Mouse (Mus musculus): ENCODE data around the gene Tkt. TPM values are rescaled to one million over a fixed set of nuclear protein-coding genes. Genes with fewer than 3 reads are reported as not detected.
"Not testable (repeated sequence)": the region's sequence is repeated elsewhere in the genome, so short reads cannot be mapped to it uniquely, and the experiment has no call there.

The Tkt gene
- 100 to 1,000 TPM; 231 to 349 TPM for polyA plus RNA-seq (2017; shearing (Covaris generic))

DNA sequence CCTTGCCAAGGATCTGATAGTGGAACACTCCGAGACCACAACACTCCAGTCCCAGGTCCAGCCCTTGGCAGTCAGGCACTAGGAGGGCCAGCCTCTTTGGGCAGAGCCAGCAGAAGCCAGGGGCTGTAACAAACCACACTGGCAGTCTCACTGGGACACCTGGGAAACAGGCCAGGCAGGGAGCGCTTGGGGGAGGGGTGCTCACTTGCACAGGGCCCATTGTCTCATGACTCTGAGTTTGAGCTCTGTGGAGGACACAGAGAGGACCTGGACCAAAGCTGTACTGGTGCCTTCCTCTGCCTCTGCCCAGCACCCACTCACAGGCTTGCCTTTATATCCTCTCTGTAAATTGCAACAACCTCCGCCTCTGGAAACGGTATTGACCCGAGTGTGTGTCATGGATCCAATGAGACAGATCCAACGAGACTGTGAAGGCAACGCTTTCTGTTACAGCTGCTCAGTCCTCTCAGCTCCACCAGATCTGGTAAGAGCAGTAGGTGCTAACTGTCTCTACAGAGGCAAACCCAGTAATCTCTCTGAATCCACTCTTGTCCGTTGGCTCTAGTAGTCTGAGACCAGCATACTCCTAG, at the start of gene Tkt:
Tkt (plus strand) TSS at position 229 of the 590 bp plus-strand sequence.
- ATAC-seq: no peak

DNA sequence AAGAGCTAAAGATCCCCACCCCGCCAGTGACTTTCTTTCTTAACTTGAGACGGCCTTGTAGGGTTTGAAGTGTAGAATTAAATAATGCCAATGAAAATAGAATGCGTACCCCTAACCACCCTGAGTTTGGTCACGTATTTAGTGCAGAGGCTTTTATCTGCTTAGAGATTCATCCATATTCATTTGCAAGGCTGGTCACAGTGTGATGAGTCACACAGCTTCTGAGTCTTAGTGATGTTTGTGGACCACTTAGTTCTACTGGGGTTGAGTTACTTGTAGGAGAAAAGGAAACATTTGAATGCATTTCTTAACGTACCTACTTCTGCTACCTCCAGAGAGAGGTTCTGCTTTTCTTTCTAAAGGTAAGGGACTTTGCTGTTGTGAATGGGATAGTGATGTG, 43.2 kb upstream of the Tkt start:
- no peak for ATAC-seq

DNA sequence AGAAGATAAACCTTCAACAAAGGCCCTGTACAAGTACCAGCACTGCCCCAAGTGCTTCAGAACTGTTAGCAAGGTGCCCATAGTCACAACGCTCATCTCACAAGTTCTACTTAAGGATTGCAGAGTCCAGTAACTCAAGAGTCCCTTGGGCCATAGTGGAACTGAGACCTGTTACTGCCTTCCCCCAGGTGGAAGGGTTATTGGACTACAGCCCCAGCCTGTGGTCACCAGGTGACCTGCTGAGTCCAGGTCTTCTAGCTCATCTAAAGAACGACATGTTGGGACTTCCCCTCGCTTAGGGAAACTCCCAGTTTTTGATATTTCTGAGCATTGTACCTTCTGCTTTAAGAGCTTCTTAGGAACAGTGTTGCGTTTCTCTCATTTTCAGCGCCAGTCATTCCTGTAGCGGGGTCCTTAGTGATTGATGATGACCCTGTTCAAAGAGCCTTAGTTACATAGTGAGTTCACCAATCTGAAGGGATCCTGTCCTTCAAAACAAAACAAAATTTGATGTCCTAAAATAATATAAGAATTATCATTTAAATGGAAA, 37.9 kb upstream of the Tkt start:
- no peak for ATAC-seq

DNA sequence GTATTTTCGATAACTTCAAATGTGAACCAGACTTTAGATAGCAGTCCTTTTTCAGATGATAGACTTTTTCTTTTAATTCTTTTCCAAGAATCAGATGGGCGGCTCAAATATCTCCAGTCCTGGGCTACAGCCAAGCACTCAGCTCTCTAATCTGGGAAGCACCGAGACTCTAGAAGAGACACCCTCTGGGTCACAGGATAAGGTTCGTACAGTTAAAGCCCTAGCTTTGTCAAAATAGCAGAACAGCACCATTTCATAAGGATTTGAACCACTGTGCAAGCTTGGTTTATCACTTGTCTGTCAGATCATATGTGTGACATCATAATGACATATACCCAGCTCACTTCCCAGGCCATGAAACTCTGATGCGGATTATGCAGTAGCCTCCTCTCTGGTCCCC, 35.3 kb upstream of the Tkt start:
- ATAC-seq: no peak

DNA sequence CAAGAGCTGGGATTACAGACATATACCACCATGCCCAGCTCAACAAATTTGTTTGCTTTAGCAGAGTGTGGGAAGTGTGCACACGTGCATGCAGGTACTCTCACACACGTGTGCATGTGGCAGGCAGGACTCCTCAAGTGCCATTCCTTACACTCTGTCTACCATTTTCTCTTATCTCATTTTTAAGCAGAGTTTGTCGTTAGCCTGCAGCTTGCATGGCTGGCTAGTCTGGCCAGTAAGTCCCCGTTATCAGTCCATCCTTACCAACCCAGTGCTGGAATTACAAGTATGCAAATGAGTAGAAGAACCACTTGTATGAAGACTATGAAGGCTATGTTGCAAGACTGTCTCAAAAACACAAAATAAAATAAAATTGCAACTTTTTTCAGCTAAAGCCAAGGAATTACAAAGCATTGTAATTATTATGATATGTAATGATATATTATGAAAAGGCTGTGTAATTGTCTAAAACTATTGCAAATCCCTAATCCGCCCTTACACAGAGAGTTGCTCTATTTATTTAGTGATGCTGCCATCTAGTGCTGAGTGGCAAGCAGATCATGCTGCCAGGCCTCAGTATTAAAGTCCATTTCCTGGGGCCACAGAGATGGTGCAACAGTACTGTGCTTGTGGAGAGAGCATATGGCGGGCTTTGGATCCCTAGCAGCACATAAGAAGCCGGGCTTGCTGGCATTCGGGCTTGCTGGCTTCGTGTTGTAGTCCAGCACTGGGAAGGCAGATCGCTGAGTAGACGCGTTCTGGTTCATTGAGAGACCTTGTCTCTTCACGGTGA, 32.0 kb upstream of the Tkt start:
- no peak for ATAC-seq

DNA sequence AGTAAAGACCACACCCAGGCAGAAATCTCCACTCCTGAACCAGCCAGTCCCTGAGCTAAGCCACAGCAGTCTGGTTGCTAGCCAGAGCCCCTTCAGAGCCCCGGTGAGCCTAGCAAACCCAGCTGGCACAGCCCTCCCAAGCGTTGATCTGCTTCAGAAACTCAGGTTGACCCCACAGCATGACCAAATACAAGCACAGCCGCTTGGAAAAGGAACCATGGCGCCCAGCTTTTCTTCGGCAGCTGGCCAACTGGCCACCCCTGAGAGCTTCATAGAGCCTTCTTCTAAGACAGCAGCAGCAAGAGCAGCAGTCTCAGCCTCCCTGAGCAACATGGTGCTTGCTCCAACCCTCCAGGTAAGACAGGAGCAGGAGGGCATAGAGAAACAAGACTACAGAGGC, 28.8 kb upstream of the Tkt start:
- ATAC-seq: no peak

DNA sequence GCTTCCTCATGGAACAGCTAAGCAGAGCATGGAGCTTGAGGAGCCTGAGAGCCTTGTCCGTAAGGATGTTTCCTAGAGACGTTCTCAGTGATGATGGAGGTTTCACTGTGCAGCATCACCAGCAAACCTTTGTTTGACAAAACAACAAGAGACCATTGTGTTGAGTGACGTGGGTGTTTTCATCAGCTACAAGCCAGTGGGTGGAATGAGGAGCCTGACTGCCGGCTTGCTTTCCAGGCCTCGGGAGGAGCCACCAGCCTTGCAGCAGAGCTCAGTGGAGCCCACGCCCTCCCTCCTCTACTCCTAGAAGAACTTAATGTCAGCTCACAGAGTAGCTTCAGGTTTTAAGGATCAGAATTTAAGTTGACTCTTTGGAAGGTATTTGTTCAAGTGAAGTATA, 24.8 kb upstream of the Tkt start:
- ATAC-seq: no peak

DNA sequence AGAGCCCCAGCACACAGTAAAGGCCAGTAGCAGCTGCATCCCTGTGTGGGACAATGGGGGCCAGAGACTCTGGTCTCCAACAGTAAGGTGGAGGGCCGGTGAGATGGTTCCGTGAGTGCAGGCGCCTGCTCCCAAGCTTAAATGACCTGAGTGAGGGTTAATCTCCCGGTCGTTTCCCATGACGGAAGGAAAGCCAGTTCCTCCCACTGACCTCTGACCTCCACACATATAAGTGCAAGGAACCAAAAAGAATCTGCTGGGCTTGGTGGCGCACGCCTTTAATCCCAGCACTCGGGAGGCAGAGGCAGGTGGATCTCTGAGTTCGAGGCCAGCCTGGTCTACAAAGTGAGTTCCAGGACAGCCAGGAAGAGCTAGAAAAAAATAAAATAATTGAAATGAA, 19.8 kb upstream of the Tkt start:
- no peak for ATAC-seq

DNA sequence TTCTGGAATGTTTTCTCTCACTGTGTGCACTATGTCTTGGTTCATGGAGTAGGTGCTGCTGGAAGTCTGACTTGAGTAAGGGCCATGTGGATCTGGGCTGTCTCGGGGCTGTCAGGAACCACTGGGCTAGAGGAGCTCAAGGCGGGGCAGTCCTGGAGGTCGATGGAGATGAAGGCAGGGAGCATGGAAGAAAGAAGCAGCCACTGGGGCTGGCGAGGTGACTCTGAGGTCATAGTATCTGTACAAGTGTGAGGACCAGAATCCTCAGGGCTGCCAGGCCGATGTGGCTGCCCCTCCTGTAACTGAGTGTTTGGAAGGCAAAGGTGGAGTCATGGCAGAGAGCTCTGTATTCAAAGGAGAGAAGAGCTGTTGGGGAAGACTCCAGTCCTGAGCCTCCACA, 19.2 kb upstream of the Tkt start:
- no peak for ATAC-seq

DNA sequence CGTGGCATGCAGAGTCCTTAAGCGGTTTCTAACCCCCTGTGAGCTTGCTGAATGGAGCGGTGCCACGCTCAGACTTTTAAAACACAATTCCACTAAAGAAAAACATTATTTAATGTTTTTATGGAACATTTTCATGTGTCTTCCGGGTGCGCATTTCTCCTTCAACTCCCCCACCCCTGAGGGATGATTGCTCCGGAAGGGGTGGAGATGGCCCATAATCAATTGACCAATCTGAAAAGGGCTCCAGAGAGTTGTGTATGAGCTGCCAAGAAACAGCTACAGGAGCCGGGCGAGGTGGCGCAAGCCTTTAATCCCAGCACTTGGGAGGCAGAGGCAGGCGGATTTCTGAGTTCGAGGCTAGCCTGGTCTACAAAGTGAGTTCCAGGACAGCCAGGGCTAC, 18.7 kb upstream of the Tkt start:
- ATAC-seq: no peak

DNA sequence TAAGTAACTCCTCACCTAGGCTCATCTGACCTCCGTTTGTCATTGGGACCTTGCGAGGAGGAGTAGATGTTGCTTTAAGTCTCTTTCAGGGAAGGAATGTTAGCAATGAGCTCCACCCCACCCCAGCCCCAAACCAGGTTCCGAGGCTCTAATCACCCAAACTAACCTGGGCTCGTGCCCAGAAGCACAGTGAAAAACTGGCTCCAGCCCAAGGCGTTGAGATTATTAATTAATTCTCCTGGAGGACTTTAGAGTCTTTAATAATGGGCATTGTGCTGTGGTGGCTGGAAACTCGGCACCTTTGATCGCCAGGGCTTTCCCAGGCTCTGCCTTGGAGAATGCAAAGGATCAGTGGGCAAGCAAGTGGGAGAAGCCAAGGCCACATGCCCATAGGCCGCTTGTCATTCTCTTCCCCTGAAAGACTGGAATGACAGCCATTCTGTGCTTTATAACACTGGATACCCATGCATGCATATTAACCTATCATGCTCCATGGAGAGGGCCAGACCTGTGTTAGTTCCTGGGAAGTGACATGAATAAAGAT, 17.4 kb upstream of the Tkt start:
- no peak for ATAC-seq

DNA sequence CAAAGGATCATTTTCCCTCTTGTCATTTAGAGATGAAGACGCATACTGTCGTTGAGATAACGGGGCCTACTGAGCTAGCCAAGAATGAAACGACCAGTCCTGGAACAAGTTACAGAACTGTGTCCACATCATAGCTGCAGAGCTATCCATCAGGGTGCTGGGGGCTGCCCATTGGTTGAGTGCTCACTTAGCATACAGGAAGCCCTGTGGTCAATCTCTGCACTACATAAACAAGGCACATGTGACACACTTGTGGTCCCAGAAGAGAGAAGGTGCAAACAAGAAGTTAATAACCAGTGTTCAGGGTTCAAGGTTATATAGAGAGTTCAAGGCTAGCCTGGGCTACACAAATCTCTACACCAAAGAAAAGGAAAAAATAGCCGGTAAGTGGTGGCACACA, 16.7 kb upstream of the Tkt start:
- no peak for ATAC-seq

DNA sequence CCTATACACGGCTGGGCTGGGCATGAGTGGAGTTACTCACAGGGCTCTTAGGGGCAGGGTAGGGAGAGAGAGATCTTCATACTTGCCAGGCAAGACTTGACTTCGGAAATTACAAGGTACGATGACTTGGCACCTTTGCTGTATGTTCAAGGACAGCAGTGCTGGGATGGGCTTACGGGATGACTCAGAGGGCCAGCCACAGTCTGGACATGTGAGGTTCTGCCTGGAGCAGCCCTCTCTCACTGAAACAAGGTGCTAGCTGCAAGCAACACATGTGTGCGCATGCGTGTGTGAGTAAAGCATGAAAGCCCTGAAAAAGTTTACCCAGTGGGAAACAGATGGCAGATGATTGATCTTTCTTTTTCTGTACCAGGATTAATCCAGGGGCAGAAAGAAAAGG, 16.3 kb upstream of the Tkt start:
- no peak for ATAC-seq

DNA sequence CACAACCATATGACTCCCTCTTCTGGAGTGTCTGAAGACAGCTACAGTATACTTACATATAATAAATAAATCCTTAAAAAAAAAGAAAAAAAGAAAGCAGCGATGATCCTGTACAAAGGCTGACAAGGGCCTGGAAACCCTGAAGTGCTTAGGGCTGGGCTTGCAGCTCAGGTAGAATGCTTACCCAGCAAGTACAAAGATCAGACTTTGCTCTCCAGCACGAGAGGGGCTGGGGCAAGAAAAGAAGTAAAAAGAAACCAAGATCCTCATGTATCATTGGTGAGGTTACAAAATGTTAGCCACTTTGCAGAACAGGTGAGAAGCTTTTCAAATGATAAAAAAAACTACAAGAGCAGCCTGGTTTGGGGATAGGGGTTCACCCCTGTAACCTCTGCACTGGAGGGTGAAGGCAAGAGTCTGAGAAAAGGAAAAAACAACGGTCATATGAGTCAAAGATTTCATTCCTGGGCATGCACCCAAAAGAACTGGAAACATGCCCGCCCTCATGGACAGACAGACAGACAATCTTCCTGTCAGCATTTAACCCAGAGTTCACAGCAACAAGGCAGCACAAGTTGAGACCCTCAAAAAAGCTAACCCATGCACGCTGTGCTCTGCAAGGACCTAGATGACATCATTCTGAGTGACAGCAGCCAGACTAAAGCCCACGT, 14.2 kb upstream of the Tkt start:
- ATAC-seq: no peak

DNA sequence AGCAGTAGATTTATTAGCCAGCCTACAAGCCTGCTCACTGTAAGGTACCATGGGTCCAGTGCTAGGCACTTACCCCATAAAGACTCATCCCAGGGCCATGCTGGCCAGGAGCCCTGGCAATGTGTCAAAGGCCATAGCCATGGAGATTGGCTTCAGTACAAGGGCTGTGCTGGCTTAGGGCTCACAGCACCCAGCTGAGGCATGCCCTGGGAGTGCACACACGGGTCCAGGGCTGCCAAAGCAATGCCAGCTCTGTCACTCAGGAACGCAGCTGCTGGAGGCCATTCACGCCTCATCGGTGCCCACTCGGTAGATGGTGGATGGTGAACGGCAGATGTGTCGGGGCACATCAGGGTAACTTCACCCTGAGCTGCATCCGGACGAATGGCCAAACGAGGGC, 6.6 kb upstream of the Tkt start:
- no peak for ATAC-seq

DNA sequence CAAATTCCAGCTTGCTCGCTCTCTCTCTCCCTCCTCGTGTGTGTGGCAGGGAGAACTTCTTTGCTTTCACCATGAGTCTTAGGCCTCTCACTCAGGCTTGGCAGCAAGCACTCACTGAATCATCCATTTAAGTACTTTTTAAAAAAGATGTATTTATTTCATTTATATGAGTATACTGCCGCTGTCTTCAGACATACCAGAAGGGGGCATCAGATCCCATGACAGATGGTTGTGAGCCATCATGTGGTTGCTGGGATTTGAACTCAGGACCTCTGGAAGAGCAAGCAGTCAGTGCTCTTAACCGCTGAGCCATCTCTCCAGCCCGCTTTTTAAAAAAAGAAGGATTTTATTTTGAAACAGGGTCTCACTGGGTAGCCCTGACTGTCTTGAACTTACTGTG, 4.8 kb upstream of the Tkt start:
- not testable (repeated sequence) for ATAC-seq

DNA sequence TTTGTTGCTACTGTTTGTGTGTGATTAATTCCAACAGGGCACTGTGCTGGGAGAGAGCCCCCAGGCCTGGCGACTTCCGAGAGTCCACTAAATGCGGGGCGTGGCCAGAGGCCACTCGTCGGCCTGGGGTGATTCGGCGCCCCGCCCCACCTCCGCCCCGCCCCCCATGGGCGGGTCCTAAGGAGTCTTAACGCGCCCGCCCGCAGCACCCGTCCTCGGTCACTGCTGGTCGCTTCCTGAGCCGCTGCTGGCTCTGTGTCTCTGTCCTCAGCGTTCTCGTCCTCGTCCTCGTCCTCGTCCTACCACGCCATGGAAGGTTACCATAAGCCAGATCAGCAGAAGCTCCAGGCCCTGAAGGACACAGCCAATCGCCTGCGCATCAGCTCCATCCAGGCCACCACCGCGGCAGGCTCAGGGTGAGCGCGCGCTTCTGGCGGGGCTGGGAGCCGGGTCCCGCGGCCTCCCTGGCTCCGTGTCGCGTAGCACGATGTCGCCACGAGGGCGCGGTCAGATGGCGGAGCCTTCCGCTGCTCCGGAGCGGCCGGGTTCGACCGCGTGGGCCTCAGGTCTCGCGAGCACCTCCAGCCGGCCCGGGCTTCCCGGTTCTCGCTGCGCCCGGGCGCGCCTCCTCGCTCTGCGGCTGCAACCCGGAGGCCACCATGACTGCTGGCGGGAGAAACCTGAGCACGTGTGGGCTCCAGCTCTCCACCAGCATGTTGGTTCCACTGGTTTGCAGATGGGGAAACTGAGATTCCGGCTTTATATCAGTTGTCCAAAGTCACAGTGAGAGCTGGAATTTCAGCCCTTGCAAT, 1.0 kb downstream of the Tkt start:
- peak; percentile 86 for ATAC-seq

DNA sequence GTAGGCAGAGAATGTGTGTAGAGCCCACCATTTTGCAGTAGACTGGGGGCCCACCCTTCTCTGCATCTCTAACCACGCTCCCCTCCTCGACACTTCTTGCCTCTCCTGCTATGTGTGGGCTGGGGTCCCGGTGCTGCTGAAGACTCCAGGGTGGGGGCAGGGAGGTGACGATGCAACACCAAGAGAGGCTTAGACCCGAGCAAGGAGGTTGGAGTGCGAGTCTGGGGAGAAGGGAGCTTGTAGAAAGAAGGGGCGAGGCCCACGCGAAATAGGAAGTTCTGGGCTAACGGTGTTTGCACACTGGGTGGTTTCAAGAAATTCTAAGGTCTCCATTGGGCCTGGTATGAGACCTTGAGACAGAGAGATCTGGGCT, 1.6 kb downstream of the Tkt start:
- peak; percentile 12 for ATAC-seq

DNA sequence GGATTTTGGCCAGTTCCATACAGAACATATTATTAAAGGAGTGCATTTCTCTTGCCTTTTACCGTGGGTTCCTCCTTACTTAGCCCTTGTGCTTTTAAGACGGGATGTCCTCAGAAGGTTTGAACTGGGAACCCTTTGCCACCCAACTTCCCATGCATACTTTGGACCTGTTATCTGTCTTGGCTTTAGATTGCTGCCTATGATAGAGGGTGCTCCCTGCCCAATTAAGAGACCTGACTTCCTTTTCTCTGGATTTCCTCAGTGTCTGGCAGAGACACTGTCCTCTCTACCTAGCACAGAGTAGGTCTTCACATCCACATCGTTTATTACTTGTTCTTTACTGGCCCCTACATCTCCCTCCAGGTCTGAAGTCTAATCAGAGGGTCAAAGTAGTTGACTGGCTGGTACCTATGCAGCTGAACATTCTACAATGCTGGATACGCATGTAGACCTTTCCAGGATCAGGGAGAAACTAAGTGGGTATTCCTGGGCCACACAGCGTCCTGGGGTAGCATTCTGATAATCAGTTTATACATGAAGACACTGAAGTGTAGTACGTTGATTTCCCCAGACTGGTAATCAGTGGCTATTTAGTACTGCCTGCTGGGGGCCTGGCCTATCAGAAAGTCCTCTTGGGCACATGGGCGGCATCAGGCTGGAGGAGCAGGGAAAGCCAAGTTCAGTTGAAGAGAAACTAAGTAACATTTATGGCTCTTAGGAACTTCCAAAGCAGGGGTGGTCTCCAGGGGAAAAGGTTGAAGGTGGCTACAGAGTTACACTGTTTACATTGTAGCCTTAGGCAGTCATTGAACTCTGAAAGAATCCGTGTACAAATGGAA, 2.3 kb downstream of the Tkt start:
- ATAC-seq: no peak

DNA sequence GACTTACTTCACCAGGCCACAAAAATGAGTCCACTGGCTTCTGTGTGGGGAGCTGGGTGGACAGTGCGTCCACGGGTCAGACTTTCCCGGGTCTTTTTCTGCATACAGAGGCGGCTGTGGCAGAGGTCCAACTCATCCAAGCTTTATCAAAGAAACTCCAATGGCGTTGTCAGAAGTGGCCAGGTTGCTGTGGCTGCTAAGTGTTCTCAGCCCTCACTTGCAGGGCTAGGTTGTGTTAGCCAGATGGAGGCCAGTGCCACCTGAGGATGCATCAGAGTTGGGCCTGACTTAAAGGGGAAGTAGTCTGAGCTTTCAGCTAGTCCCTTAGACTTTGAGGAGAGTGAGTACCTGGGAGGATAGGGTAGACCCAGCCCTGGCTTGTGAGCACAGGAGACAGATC, 3.4 kb downstream of the Tkt start:
- no peak for ATAC-seq

DNA sequence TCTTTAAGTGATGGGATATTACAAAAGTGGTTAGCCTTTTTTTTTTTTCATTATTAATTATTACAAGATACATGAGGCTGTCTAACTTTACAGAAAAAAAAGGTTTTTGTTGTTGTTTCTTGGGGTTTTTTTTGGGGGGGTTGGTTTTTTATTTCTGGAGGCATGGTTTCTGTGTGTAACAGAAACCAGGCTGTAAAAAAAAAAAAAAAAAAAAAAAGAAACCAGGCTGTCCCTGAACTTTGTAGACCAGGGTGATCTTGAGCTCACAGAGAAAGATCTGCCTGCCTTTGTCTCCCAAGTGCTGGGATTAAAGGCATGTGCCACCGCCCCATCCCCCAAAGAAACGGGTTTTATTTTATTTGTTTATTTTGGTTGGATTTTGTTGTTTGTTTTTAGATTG, 3.8 kb downstream of the Tkt start:
- ATAC-seq: no peak

DNA sequence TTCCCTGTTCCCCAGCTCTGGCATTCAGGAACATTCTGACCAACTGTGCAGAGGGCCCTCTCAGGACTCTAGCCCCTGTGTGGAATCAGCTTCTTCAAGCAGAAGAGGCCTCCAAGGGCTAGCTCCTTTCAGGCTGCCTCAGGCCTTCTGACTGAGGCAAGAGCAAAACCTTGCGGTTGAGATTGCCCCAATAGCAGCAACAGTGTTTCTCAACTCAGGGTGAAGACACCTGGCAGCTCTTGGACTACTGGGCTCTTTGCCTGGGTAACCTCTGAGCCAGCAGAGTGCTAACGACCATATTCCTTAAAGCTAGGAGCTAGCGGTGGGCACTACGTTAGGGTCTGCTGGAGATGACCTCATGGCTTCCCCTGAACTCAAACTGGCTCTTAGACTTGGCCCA, 5.0 kb downstream of the Tkt start:
- no peak for ATAC-seq

Data from CD4-positive, CD25-positive, alpha-beta regulatory T cell, adult 4 months (primary cell).